Mouse (Mus musculus) lung, postnatal 0 days (tissue): ENCODE data around the gene Capn12.

Experiments used
- CTCF ChIP-seq: IDR thresholded peaks from 2 replicates; pipeline ENCODE4 v1.5.1; 2016; ENCODE audit warnings: antibody characterized with exemption, mild to moderate bottlenecking
- EP300 ChIP-seq: IDR thresholded peaks from 2 replicates; pipeline ENCODE4 v1.6.1; 2016; ENCODE audit warnings: antibody characterized with exemption, mild to moderate bottlenecking, control low read depth

DNA sequence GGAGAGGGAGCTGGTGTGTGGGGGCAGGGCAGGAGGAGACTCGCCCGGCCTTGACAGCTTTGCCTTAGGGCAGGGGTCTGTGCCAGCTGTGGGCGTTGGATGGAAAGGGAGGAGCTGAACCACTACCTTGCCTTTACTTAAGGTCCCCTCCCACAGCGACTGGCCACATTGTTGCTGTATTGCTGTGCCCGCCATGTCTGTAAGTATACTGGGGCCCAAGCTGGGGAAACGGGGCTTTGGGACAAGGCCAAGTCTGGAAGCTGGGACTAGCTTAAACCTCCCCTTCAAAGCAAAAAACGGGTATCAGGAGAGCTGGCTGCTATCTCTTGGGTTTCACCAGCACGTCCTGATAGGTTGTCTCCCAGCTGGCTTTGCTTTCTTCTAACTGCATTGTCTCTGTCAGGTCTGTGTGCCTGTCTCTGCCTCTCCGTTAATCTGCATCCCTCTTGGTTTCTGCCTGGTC, 16.9 kb upstream of the Capn12 start:
- TF ChIP-seq CTCF, result no peak
- TF ChIP-seq EP300, result no peak
